Mouse (Mus musculus) v-Abl transformed pro-B cells (cell line): ENCODE measurements around the gene Maml2.

Experiments
- in situ Hi-C, 2 experiments: fragments of 400-800 bp; cut with MboI; formaldehyde crosslinking; loops; one replicate each; pipeline ENCODE4 v1.15.1; 2025; ENCODE audit not compliant: unreplicated experiment in 2 of 2

Gene Maml2

DNA sequence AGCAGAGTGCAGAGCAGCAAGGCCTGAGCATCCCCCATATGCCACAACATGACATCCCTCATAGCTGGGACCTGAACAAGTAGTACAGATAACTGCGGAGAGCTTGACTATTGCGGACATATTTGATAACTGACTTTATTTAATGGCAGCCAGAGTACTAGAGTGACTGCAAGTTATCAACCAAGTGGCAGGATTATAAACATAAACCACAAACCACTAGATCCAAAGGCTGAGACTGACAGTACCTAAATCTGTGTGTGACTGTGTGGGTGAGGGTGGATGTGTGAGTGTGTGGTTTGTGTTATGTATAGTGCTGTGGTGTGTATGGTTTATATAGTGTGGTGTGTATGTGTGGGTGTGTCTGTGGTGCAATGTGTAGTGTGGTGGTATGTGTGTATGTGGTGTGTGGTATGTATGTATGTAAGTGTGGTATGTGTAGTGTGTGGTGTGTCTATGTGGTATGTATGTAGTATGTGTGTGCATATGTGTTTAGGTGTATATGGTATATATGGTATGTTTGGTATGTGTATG is 220.7 kb downstream of the Maml2 start:
- in situ Hi-C loops, result loop anchor here in 1 of 2 experiments (10.0 kb wide), 1 partner anchor 136 kb away; no protein-coding TSS in a partner anchor

DNA sequence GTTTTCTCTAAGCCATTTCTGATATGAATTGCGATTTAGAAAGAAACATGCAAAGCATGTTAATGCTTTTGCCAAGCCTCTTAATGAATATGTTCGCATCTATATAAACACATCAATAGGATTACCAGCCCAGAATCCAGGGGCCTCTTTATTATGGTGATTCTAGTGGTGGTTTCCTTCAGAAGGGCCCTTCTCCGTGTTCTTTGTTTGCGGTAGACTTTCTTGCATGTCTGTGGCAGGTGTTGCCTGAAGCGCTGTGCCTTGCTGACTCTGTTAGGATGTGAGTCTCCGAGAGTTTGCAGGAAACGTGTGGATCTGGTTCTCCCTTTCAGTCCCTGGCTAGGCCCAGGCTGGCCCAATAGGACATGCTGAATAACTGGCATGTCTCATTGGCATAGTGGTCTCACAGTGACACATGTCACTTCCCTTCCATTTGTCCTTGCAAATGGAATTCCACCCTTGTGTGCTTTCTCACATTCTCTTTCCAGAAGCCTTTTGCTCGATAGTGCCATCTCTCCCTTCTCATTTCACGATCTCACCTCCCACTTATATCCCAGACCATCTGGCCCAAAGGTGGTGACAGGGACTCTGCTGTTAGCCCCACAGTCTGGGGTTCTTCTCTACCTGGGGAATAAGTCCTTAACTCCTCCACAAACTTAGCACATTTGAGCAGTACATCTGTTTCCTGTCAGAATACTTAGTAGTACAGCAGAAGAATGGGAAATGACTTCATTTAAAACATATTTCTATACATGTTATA is 224.5 kb downstream of the Maml2 start:
- in situ Hi-C loops, result loop anchor here in 1 of 2 experiments (5.0 kb wide), 1 partner anchor 55 kb away; no protein-coding TSS in a partner anchor

DNA sequence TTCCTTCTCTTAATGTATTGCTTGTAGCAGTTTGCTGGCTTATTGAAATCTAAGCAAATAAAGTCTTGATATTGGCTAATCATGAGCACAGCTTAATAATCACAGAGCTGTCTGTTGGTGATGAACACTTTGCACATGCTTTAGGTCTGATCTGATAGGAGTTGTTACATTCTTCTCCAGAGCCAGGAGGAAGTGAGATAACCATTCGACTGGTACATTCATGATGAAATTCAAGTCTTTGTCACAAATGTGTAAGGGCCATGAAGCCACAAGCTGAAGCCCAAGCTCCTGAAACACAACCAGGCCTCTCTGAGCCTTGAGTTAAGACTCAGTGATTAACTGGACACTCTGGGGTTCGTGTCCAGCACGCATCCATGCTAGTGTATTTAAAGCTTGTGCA is 225.3 kb downstream of the Maml2 start:
- in situ Hi-C loops, result loop anchor here in 1 of 2 experiments (5.0 kb wide), 1 partner anchor 54 kb away; no protein-coding TSS in a partner anchor

DNA sequence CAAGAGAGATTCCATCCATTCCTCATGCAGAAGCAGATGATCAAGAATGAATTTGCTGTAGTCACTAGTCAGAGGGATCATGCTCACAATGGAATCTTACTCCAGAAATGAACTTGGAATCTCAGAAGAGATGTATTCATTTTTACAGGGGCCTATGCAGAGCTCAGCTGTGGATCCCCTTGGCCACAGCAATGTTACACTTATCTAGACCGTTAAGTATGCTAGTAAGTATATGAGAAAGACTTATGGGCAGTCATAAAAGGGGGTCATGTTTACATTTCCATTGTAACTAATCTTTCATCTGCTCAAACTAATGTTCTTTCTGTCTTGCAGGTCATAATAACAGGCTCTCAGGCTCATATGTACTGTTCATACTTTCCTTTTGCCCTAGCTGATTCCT is 227.3 kb downstream of the Maml2 start:
- in situ Hi-C loops, result no loop called here

DNA sequence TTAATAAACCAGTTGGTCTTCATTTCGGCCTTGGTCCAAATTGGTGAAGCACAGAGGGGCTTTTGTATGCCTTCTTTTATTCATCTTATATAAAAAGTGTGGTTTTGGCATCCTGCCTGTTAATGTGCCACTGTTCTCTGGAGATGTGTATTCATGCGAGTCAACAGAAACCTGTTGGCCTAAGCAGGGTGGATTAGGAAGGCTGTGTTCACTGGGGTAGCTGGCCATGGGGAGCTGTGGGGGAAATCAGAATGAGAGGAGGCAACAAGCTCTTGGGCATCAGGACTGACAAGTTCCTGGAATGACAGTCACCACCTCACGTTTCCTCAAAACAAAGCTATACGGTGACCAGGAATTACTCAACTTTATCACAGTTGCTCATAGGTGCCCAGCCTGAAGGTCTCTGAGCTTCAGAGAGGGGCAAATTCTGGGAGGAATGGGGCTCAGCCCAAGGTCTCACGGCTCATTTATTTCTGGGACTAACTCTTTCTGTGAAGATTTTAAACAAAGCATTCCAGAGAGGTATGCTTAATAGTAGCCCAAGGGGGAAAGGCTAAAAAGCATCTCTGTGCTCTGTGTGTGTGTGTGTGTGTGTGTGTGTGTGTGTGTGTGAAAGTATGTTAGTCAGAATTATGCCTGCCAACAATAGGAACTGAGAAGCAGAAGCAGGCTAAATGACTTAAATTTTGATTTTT is 228.0 kb downstream of the Maml2 start:
- in situ Hi-C loops, result no loop called here

DNA sequence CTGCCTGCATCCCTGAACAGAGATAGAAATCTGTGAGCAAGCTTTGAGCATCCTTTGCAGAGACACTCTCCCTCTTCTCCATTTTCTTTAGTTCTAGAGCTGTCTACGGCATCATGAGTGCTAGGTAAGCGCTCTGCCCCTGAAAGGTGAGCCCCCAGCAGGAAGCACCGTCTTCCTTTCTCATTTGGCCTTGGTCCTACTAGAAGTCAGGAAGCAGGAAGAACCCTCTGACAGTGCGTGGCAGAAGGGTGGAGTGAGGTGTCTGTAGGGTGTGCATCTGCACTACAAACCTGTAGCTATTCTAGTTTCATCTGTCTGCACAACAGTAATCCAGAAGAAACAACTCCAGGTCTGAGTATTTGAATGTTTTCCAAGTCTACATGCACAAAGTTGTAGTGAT is 232.8 kb downstream of the Maml2 start:
- in situ Hi-C loops, result no loop called here

DNA sequence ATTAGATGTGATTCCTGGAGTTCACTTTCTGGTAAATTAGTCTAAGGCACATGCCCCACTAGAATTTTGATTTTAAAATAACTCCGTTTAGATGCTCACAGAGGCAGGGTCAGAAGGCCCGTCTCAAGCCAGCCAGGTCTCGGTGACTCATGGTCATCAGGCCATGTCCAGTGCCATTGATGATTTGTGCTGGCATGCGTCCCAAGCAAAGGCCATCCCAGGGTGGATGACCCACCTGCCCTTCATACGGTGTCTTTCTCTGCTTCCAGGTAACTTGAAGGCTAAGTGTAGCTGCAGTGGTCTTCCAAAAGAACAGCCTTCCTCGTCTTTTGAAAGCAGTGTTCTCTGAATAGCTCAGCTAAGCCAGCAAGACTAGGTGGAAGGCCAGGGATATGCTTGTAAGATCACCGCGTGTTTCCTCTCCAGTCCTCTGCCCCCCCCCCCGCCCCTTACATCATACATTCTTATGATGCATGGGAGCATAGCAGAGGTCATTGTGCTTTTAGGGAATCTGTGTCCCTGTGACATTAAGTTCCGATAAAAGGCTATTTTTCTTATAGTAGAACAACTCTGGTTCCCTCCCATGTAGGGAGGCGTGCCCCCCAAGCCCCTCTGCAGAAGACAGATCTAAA is 235.4 kb downstream of the Maml2 start:
- in situ Hi-C loops, result no loop called here

DNA sequence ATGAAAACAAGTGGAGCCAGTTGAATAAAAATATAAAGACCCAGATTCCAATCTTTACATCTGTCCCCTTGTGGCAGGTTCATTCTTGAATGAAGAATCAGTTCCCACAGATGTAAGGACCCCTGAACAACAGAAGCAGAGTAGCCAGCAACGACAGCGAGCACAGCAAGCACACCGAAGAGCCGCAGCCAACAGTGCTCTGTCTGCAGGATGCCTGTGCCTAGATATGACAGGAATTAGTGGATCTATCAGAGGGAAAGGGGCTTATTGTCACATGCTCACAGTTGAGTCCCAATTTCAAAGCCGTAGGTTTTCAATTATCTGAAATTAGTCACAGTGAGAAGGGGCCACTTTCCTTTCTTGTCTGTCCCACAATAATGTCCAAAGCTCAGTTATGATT is 238.0 kb downstream of the Maml2 start:
- in situ Hi-C loops, result no loop called here

DNA sequence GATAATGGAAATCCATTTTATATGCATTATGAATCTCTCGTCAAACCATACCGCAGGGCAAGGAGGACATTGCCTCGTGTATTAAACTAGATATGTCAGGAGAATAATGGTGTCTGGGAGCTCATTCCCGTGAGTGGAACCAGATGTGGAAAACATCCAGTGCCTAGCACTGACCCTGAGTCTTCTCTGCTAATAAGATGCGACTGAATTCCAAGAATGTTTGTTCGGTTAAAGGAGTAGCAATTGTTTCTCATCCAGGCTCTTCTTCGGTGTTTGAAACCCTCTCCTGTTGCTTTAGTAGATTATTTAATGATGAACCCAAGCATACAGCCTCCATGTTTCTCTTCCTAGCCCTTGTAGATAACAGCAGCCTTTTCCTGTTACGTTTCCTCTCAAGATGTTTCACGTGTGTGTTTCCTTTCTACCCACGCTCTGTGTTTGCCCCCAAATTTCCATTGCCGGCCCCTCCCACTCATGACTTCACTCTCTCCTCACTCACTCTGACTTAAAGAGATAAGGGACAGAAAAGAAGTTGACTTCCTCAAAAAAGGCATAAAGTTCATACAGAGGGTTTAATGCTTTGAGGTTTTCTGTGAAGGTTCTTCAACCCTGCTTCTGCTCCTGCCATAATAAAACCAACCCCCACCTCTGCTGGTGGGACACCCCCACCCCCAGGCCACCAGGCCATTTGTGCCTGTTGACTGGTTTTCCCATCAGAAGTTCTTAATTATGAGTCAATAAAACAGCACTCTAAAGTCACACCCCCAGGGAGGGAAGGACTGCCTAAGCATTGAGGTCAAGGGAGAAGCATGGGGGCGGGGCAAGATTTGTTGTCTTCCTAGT is 238.9 kb downstream of the Maml2 start:
- in situ Hi-C loops, result no loop called here

DNA sequence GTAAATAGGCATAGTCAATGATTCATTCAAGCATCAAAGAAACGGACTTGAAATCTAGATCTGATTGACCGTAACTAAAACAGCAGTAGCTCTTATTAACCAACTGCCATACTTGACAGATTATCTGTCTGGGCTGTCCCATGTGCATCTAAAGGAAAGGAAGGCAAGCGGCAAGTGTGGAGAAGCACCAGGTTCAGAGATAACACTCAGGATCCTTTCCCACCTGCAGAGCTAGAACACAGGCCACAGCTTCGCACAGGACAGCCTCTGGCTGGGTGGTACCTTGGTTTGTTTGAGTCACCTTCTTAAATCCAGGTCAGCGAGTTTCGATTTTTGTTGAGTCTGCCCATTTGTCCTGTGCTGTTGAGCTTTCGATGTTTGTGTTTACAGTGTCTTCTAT is 240.4 kb downstream of the Maml2 start:
- in situ Hi-C loops, result no loop called here

DNA sequence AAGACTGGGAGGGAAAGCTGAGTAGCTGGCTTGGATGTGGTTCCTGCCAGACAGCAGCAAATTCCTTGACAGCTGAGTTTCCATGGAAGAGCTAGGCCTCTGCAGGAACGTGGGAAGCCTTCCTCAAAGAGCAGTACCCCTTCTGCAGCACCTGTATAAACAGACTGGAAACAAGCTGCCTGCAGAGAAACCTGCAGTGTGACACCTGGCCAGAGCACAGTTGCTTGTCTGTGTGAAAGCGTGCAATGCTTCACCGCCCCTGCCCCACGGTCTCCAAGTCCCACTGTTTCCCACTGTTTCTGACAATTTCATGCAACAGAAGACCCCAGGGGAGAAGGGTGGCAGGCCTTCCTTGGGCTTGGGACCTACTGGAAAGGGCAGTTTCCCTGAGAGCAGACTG is 241.8 kb downstream of the Maml2 start:
- in situ Hi-C loops, result no loop called here

DNA sequence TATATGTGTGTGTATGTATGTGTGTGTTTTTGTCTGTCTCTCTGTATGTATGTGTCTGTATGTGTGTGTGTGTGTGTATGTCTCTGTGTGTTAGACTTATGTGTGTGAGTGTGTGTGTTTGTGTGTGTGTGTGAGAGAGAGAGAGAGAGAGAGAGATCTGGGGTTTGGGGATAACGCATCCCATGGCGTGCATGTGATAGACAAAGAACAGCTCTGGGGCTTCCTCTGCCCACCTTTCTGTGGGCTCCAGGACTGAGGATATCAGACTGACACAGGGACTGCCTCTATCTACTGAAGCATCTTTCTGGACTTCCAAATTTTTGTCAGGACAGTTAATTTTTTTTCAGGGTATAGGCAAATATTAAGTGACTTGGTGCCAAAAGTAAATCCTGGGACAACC is 242.5 kb downstream of the Maml2 start:
- in situ Hi-C loops, result no loop called here

DNA sequence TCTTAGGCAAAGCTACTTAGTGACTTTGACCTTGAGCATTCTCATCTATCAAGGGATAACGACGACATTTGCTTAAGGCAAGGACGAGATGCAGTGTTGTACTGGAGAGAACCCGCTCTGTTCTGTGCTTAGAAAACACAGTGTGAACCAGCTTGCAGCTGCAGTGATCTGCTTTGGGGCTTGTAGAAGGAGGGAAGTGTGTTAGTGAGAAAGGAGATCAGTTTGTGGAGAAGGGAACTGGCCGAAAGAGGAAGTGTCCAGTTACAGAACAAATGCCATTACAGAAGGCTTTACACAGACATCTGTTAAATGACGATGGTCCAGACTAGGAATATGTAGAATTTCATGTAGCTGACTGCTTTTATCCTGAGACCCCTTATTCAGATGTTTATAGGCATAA is 243.0 kb downstream of the Maml2 start:
- in situ Hi-C loops, result no loop called here

DNA sequence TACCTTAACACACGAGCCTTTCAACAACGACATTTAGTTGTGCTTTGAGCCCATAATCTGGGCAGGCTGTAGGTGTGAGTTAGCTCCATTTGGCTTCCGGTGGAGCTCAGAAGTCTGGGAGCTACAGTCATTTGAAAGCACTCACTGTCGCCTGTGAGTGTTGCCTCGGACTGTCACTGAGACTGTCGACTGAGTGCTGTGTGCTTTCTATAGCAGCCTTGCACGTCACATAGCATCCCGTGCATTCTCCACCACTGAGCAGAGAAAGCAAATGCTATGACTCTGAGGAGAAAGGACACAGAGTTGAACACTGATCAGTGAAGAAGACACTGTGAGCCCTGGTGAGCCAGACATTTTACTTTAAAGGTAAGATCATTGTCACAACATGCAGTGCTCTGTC is 245.4 kb downstream of the Maml2 start:
- in situ Hi-C loops, result no loop called here

DNA sequence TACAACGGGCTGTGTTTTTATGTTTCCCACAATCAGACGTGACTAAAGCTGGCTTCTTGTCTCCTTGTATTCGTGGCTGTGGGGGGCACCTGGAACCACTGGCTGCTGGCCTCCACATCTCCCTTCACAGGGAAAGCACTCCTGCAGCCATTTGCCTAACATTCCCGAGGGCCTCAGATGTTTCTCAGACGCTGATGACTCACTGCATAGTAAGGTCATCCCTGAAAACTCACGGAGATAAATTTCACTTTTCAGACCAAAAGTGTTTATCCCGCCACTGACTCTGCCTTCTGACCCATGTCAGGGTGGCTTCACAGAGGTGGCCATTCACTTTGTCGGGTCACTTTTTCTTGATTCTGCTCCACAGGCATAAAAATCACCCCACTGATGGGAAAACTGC is 246.4 kb downstream of the Maml2 start:
- in situ Hi-C loops, result no loop called here

DNA sequence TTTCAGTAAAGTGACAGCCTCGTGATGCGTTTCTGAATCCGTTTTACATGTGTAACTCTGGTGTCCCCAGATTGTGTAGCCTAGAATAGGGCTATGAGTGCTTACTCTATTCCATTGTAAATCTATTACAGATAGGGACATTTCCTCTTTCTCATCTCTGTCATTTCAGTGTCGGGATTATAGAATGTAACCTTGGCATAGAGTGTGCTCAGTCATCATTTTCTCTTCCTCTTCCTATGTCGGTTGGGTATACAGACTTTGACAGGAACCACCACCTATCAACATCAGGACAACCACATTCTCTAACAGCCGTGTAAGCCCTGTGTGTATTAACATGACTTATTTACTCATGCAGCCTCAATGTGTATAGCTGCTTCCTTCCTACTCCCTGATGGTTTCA is 248.0 kb downstream of the Maml2 start:
- in situ Hi-C loops, result no loop called here

DNA sequence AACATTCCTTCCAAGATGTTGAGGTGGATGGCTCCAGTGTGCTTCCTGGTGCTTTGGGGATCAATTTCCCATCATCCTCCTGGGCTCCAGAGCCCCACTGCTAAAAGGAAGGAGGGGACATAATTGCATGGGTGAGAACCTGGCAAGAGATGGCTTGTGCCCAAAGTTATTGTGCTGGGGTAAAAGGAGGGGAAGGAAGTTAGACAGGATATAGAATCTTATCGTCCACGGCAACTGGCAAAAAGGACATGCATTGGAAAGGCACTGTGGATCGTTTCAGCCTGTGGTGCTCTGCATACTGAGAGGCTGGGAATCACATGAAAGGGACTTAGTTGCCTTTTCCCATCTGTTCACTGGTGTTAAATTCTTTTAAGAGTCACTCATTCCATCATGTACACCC is 252.2 kb downstream of the Maml2 start:
- in situ Hi-C loops, result no loop called here

DNA sequence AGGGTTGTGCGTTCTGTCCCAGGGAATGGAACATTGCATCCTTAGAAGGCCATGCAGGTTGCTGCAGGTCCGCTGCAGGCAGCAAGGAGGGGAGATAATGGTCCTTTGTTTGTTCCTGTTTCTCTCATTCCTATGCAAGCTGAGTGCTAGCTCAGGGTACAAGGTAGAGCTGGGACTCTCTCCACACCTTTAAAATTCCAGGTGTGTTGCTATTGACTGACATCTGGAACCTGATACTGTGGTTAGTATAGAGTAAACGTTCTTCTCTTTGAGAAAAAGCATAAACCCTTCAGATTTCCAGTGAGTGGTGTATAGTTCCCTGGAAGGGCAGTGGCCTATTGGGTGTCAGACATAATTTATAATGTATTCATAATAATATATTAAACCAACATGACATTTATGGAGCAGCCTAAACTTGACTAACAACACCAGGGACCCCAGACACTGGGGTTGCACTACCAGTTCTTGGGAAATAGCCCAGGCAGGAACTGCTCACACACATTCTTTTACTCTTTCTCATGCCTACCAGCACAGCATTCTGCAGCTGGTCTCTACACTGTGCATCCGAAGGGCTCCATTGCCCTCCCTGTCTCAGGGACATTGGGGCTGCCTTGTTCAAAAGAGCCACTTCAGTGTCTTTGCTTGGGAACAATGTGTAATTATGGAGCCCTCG is 254.8 kb downstream of the Maml2 start:
- in situ Hi-C loops, result no loop called here

DNA sequence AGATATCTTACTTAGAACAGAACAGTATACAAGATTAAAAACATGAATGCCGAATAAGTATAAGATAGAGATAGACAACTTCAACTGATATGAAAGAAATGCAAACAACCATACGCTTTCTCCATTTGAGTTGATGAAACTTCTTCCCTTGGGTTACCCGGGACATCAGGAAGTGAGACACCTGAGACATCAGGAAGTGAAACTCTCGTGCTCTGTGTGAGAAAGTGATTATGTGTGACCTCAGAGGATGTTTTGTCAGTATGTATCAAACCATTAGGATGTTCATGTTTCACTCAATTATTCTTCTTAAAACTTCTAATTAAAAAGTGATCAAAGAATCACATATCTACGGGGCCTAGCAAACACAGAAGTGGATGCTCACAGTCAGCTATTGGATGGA is 257.0 kb downstream of the Maml2 start:
- in situ Hi-C loops, result no loop called here

DNA sequence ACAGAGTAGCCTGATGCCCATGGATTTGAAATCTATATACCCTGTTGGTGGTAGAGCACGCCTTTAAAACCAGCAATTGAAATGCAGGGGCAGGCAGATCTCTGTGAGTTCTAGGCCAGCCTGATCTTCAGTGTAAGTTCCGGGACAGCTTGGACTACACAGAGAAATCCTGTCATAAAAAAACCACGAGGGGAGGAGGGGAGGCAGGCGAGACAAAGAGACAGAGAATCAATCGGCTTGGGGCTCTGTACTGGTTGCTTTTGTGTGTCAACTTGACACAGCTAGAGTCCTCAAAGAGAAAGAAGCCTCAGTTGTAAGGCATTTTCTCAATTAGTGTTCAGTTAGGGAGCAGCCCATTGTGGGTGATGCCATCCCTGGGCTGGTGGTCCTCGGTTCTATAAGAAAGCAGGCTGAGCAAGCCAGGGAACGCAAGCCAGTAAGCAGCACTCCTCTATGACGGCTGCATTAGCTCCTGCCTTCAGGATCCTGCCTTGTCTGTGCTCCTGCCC is 258.3 kb downstream of the Maml2 start:
- in situ Hi-C loops, result no loop called here
